ENCODE assay signal across 12 mouse cellular contexts in genomic region chr11:30279278-30279677, GRCm38 (mm10). TPM values are rescaled to one million over a fixed set of nuclear protein-coding genes. Genes with fewer than 3 reads are reported as not detected.
A peak's percentile ranks its signal among the peaks of the same experiment; 100 is the strongest.
DNase-seq lines count a peak whose midpoint lies in the region; ATAC-seq and TF ChIP-seq lines count a peak whose summit lies in the region.
"Had no signal": no experiment of that assay in that cellular context is flagged by ENCODE, and none has a peak within 500 bp of the region (broad histone marks: within the 10 kb centered on the region; RNA-seq: fewer than 3 reads in every experiment).

No protein-coding gene starts in this region.

- H3K27me3 ChIP-seq in lung, postnatal 0 days (replicated peaks; ENCODE audit: insufficient read depth, low read length) = no peaks in the 10 kb centered on the region

- peak; percentile 27 to 51 for DNase-seq in adrenal gland, postnatal 36 days
- no peak for DNase-seq in adrenal gland, postnatal 25 days
- peak; percentile 3 for DNase-seq in WW6 (ENCODE audit: low read depth, low spot score)
- DNase-seq in heart, postnatal 25 days (ENCODE audit: low spot score) = peak; percentile 78
- DNase-seq in lung, postnatal 0 days (ENCODE audit: low spot score) = peak; percentile 72
- no peak for DNase-seq in cerebellum, postnatal 4 days (ENCODE audit: low spot score in 2 of 2)
- DNase-seq in left cerebral cortex, adult 2 months (ENCODE audit: extremely low spot score in 1 of 2, low spot score in 2 of 2) = no peak
- DNase-seq: forebrain, postnatal 0 days had no signal

- H3K9me3 ChIP-seq in lung, postnatal 0 days (ENCODE audit: low read length) = no peaks in the 10 kb centered on the region
- H3K9me3 ChIP-seq: embryonic facial prominence, embryonic 10.5 days; hindbrain, embryonic 10.5 days had no signal

- H3K4me3 ChIP-seq in lung, postnatal 0 days (ENCODE audit: low read depth, low read length) = no peak overlapping the region
- H3K4me3 ChIP-seq in left cerebral cortex, adult 2 months = no peak overlapping the region
- H3K4me3 ChIP-seq: embryonic facial prominence, embryonic 10.5 days; hindbrain, embryonic 10.5 days had no signal

- peak; percentile 91 for TF ChIP-seq EP300 in lung, postnatal 0 days (IDR thresholded peaks at IDR 0.05)

- ATAC-seq in lung, postnatal 0 days = peak; percentile 71
- no peak for ATAC-seq in erythroid progenitor cell, adult 5-6 weeks (replicated peaks; ENCODE audit: low FRiP score, poor library complexity, severe bottlenecking)
- ATAC-seq: forebrain, postnatal 0 days had no signal

- H3K9ac ChIP-seq in lung, postnatal 0 days (replicated peaks; ENCODE audit: low read depth) = no peak overlapping the region
- H3K9ac ChIP-seq: forebrain, postnatal 0 days had no signal

- H3K36me3 ChIP-seq in lung, postnatal 0 days (ENCODE audit: insufficient read depth, low read length) = no peaks in the 10 kb centered on the region
- H3K36me3 ChIP-seq: embryonic facial prominence, embryonic 10.5 days; hindbrain, embryonic 10.5 days had no signal

- H3K4me2 ChIP-seq in lung, postnatal 0 days (replicated peaks; ENCODE audit: low read depth, low read length) = no peak overlapping the region

- WGBS in lung, postnatal 0 days = 62% methylated on average over 5 of the region's 5 CpGs

- TF ChIP-seq CTCF in lung, postnatal 0 days (IDR thresholded peaks at IDR 0.05) = no peak
- no peak for TF ChIP-seq CTCF in left cerebral cortex, adult 2 months (IDR thresholded peaks at IDR 0.05)

- intact Hi-C loops in heart, postnatal 25 days (cut with DNase I) = no loop called here
- intact Hi-C loops in left cerebral cortex, adult 2 months (cut with DNase I) = no loop called here

- peaks cover 3% of the 10 kb centered on the region; the same call in 1 of the 2 replicates for H3K4me1 ChIP-seq in lung, postnatal 0 days (ENCODE audit: insufficient read depth, low read depth, low read length)
- H3K4me1 ChIP-seq: hindbrain, embryonic 10.5 days had no signal

- peak overlapping the region; percentile 66 for H3K27ac ChIP-seq in lung, postnatal 0 days (ENCODE audit: low read length)
- no peak overlapping the region for H3K27ac ChIP-seq in left cerebral cortex, adult 2 months
- H3K27ac ChIP-seq: embryonic facial prominence, embryonic 10.5 days; hindbrain, embryonic 10.5 days; macrophage had no signal

RNA-seq across cellular contexts. Expression of gene Sptbn1, which starts 11.3 kb away (rescaled TPM):
- total RNA-seq in adrenal gland, postnatal 36 days (2021) = 100 to 1,000 TPM; 310 to 342 TPM
- 381 and 406 TPM in 2 replicates for total RNA-seq in adrenal gland, postnatal 25 days (2021)
- total RNA-seq in heart, postnatal 25 days (2021) = 100 to 1,000 TPM; 487 to 529 TPM
- polyA plus RNA-seq in lung, postnatal 0 days (2015; fragmentation: Nextera tagmentation; extraction: Ambion mirVana) = 220 and 256 TPM in 2 replicates
- total RNA-seq in erythroid progenitor cell, adult 5-6 weeks (2015; ENCODE audit: low replicate concordance) = 16.6 and 23.5 TPM in 2 replicates
- 13.2 and 14.6 TPM in 2 replicates for total RNA-seq in erythroid progenitor cell, adult 5-6 weeks (2017; ENCODE audit: low replicate concordance)
- 100 to 1,000 TPM; 601 to 602 TPM for total RNA-seq in left cerebral cortex, adult 2 months (2021)

Comparison
In these comparisons a context has a peak if more than half of its experiments do, and no peak if none do; other contexts are left out.
1. DNase-seq: peak in adrenal gland, postnatal 36 days (2 of 2), WW6 (single experiment), heart, postnatal 25 days (single experiment) and lung, postnatal 0 days (single experiment); none in adrenal gland, postnatal 25 days (single experiment), cerebellum, postnatal 4 days (0 of 2) and left cerebral cortex, adult 2 months (0 of 2).
2. RNA of gene Sptbn1, which starts 11.3 kb away (total RNA-seq): 601 to 602 TPM in left cerebral cortex, adult 2 months, 487 to 529 TPM in heart, postnatal 25 days, 381 to 406 TPM in adrenal gland, postnatal 25 days and 310 to 342 TPM in adrenal gland, postnatal 36 days; 13.2 to 23.5 TPM in erythroid progenitor cell, adult 5-6 weeks; every median in the first group is over 10 times any median in the second.